ENCODE assay signal across 8 mouse cellular contexts in the genomic region with DNA sequence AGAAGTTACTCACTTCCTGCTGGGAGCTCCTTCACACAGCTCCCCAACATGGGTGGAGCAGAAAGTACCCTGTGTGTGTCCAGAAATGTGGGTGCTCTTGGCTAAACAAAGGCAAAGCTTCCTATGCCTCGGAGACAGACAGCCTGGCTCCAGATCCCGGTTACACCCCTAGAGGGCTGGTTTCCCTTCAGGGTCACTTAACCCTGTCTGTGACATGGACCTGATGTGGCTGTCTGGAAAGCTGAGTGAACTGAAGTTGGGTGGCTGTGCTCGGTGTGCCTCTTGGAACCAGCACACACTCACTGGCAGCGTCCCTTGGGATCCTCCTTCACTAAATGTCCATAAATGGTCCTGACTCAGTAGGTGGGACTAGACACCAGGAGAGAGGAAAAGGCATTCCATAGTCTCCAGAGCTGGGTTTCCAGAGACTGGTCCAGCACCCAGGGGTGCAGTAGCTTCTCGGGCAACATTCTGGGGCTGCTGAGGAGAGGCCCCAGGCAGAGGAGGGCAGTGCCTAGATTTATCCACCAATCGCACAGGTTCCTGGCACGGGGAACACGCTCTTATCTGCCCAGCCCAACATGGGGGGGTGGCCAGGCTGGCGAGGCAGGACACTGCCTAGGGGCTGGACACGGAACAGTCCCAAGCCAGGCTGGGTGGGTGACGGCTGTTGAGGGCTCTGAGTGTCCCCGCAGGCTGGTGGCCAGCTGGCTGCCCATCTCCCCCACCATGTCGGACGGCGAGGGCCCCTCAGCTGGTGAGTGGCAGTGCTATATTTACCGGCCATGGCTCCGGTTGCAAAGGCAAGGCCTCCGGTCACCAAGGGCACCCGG. TPM values are rescaled to one million over a fixed set of nuclear protein-coding genes. Genes with fewer than 3 reads are reported as not detected.
DNase-seq lines count a peak whose midpoint lies in the region; ATAC-seq and TF ChIP-seq lines count a peak whose summit lies in the region.

A gene (plus strand): TSS at position 362 of the 833 bp plus-strand sequence.

- H3K9ac ChIP-seq in embryonic facial prominence, embryonic 13.5 days = no peak within 1 kb of the TSS
- peak within 1 kb of the TSS; percentile 76 for H3K9ac ChIP-seq in heart, embryonic 13.5 days
- peak within 1 kb of the TSS; percentile 42; the same call in 1 of the 2 replicates for H3K9ac ChIP-seq in kidney, postnatal 0 days (ENCODE audit: low read depth, low read length)
- peak within 1 kb of the TSS; percentile 63 for H3K9ac ChIP-seq in stomach, embryonic 16.5 days (ENCODE audit: low read length)

- H3K36me3 ChIP-seq in embryonic facial prominence, embryonic 13.5 days = no peaks in the 10 kb centered on the region
- H3K36me3 ChIP-seq in heart, embryonic 13.5 days = no peaks in the 10 kb centered on the region
- no peaks in the 10 kb centered on the region for H3K36me3 ChIP-seq in kidney, postnatal 0 days (ENCODE audit: insufficient read depth, low read length)
- H3K36me3 ChIP-seq in stomach, embryonic 16.5 days (ENCODE audit: control insufficient read depth, insufficient read depth, low read length) = no peaks in the 10 kb centered on the region

- peaks cover 13% of the 10 kb centered on the region for H3K4me1 ChIP-seq in embryonic facial prominence, embryonic 13.5 days
- H3K4me1 ChIP-seq in heart, embryonic 13.5 days = peaks cover 65% of the 10 kb centered on the region
- peaks cover 33% of the 10 kb centered on the region for H3K4me1 ChIP-seq in kidney, postnatal 0 days (replicated peaks; ENCODE audit: insufficient read depth, low read length)
- peaks cover 38% of the 10 kb centered on the region for H3K4me1 ChIP-seq in stomach, embryonic 16.5 days (ENCODE audit: control insufficient read depth, insufficient read depth, low read length)

- DNase-seq in cerebellum, adult 9-11 months = peak; percentile 43
- no peak for DNase-seq in cerebellum, postnatal 36 days
- DNase-seq in kidney, postnatal 0 days (ENCODE audit: low spot score) = no peak
- peak; percentile 76 to 84 for DNase-seq in lung, adult 18-20 months
- no peak for DNase-seq in embryo, embryonic 11 days

- TF ChIP-seq CTCF in kidney, postnatal 0 days (IDR thresholded peaks at IDR 0.05; ENCODE audit: low read depth) = peak; percentile 34; the same call in 1 of the 2 replicates

- no peak; the same call in 1 of the 2 replicates for ATAC-seq in embryonic facial prominence, embryonic 13.5 days (ENCODE audit: insufficient number of reproducible peaks, insufficient read depth, low FRiP score, low TSS enrichment, low read depth)
- peak; percentile 57 for ATAC-seq in heart, embryonic 13.5 days (ENCODE audit: extremely low read depth, insufficient number of reproducible peaks, low FRiP score, low TSS enrichment)
- ATAC-seq in kidney, postnatal 0 days (replicated peaks; ENCODE audit: low FRiP score, low read depth) = peak; percentile 61
- ATAC-seq in stomach, embryonic 16.5 days (ENCODE audit: insufficient read depth, low FRiP score) = peak; percentile 79

- no peak within 1 kb of the TSS for H3K27ac ChIP-seq in embryonic facial prominence, embryonic 13.5 days
- H3K27ac ChIP-seq in heart, embryonic 13.5 days (replicated peaks) = peak within 1 kb of the TSS; percentile 90
- peak within 1 kb of the TSS; percentile 79 for H3K27ac ChIP-seq in kidney, postnatal 0 days
- H3K27ac ChIP-seq in stomach, embryonic 16.5 days (ENCODE audit: low read length) = peak within 1 kb of the TSS; percentile 90

- H3K4me3 ChIP-seq in embryonic facial prominence, embryonic 13.5 days = no peak within 1 kb of the TSS
- H3K4me3 ChIP-seq in heart, embryonic 13.5 days = peak within 1 kb of the TSS; percentile 47
- H3K4me3 ChIP-seq in kidney, postnatal 0 days (replicated peaks; ENCODE audit: low read depth, low read length) = 0 out of 2 replicates have a peak within 1 kb of the TSS, but pooled peaks have one; percentile 2
- peak within 1 kb of the TSS; percentile 23 for H3K4me3 ChIP-seq in stomach, embryonic 16.5 days (replicated peaks; ENCODE audit: low read length)

- no peaks in the 10 kb centered on the region for H3K9me3 ChIP-seq in embryonic facial prominence, embryonic 13.5 days
- H3K9me3 ChIP-seq in heart, embryonic 13.5 days = no peaks in the 10 kb centered on the region
- no peaks in the 10 kb centered on the region for H3K9me3 ChIP-seq in kidney, postnatal 0 days (replicated peaks; ENCODE audit: low read length)
- H3K9me3 ChIP-seq in stomach, embryonic 16.5 days (replicated peaks; ENCODE audit: control insufficient read depth, low read length) = no peaks in the 10 kb centered on the region

- 71% methylated on average over 19 of the region's 19 CpGs for WGBS in embryonic facial prominence, embryonic 13.5 days
- 19% methylated on average over 19 of the region's 19 CpGs for WGBS in heart, embryonic 13.5 days
- 37% methylated on average over 19 of the region's 19 CpGs for WGBS in kidney, postnatal 0 days
- WGBS in stomach, embryonic 16.5 days = 57% methylated on average over 17 of the region's 19 CpGs

- H3K27me3 ChIP-seq in embryonic facial prominence, embryonic 13.5 days = no peaks in the 10 kb centered on the region
- H3K27me3 ChIP-seq in heart, embryonic 13.5 days (replicated peaks) = no peaks in the 10 kb centered on the region
- H3K27me3 ChIP-seq in kidney, postnatal 0 days (ENCODE audit: insufficient read depth, low read length) = no peaks in the 10 kb centered on the region
- H3K27me3 ChIP-seq in stomach, embryonic 16.5 days (ENCODE audit: control insufficient read depth, insufficient read depth, low read length) = no peaks in the 10 kb centered on the region

- no peak within 1 kb of the TSS for H3K4me2 ChIP-seq in embryonic facial prominence, embryonic 13.5 days
- peak within 1 kb of the TSS; percentile 69 for H3K4me2 ChIP-seq in heart, embryonic 13.5 days
- peak within 1 kb of the TSS; percentile 37 for H3K4me2 ChIP-seq in kidney, postnatal 0 days (ENCODE audit: low read length)
- peak within 1 kb of the TSS; percentile 44 for H3K4me2 ChIP-seq in stomach, embryonic 16.5 days (ENCODE audit: low read depth, low read length)

RNA-seq across cellular contexts. Expression of the gene that starts here (rescaled TPM):
- 45.3 and 46.3 TPM in 2 replicates for polyA plus RNA-seq in embryonic facial prominence, embryonic 13.5 days (2015; fragmentation: Nextera tagmentation; extraction: Ambion mirVana)
- 49.9 and 52.8 TPM in 2 replicates for polyA plus RNA-seq in heart, embryonic 13.5 days (2015; fragmentation: Nextera tagmentation; extraction: Ambion mirVana)
- 39.0 and 42.0 TPM in 2 replicates for polyA plus RNA-seq in kidney, postnatal 0 days (2015; fragmentation: Nextera tagmentation; extraction: Ambion mirVana)
- 82.3 and 111 TPM in 2 replicates for polyA plus RNA-seq in stomach, embryonic 16.5 days (2015; fragmentation: Nextera tagmentation; extraction: Ambion mirVana)

Comparison
In these comparisons a context has a peak if more than half of its experiments do, and no peak if none do; other contexts are left out.
1. DNase-seq: peak in cerebellum, adult 9-11 months (single experiment) and lung, adult 18-20 months (2 of 2); none in cerebellum, postnatal 36 days (0 of 2), kidney, postnatal 0 days (single experiment) and embryo, embryonic 11 days (single experiment).